Mouse (Mus musculus): ENCODE measurements around the gene Spi1.
A peak's percentile ranks its signal among the peaks of the same experiment; 100 is the strongest.
"Not testable (repeated sequence)": the region's sequence is repeated elsewhere in the genome, so short reads cannot be mapped to it uniquely, and the experiment has no call there.

Gene Spi1

DNA sequence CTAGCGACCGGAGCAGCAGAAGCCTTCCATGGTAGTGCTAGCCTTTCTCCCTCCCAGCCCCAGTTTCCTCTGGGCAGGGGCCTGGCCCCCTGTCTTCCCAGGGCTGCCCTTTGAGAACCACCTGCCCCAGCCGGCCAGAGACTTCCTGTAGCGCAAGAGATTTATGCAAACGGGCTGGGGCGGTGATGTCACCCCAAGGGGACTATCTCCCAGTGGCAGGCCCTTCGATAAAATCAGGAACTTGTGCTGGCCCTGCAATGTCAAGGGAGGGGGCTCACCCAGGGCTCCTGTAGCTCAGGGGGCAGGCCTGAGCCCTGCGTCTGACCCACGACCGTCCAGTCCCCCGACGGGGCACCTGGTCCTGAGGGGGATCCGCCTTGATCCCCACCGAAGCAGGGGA is 14.3 kb downstream of the Spi1 start:
- DNase-seq (ENCODE audit: low spot score in 2 of 2) = peak; percentile 59 to 65

DNA sequence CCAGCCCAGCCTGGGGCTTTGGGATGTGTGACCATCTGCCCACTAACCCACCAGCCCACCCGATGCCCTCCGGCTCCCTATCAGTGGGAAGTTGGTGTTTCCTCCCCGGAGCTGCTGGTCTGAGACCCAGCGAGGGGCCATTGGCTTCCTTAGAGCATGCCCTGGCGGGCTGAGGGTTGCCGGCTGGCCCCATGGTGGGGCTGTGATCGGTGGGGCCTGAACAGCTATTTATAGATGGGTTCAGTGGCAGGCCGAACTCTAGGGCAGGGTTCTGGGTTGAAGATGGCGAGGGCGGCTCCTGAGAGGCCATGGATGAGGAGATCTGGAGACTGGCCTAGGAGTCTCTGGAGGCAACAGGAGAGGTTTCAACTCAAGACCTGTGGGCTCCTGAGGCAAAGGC is 14.8 kb downstream of the Spi1 start:
- DNase-seq (ENCODE audit: low spot score in 2 of 2) = no peak

DNA sequence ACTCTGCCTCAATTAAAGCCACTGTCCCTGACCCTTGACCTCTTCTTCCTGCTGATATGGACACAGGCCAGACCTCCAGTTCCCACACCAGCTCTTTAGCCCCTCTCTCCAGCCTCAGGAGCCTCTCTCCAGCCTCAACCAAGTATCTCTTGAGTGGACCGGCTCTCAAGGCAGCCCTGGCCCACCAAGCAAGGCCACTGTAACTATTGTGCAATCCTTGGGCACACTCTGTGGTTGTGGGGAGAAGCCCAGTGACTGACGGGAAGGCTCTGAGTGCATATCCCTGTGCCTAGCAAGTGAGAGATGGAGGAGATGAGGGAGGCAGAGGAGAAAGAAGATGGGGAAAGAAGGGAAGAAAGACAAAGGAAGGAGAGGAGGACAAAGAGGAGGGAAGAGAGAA is 16.0 kb downstream of the Spi1 start:
- DNase-seq (ENCODE audit: low spot score in 2 of 2) = no peak

DNA sequence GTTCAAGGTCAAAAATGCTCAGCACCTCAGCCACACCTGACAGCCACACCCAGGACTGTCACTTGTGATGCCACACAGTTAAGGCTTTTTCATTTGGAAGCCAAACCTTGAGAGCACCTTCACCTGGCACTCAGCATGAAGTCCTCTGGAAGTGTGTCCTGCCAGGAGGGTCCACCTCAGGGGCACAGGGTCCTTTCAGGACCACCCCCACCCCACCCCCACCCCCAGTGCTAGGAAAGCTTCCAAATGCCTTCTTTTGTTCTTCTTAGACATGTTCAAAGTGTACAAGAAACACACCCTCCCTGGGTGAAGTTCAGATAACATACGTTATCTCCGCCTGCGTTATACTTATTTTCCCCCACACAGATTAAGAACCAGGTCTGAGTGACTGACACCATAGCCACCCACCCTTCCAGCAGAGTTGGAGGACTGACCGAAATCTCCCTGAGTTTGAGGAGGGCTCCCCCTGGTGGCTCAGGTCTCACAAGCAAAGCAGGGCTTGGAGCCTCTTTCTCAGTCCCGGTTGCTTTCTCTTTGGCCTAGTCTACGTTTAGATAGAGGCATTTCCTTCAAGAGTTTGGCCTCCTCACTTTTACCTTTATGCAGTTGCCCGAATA is 19.0 kb downstream of the Spi1 start:
- DNase-seq (ENCODE audit: low spot score in 2 of 2) = peak; percentile 84 to 94

DNA sequence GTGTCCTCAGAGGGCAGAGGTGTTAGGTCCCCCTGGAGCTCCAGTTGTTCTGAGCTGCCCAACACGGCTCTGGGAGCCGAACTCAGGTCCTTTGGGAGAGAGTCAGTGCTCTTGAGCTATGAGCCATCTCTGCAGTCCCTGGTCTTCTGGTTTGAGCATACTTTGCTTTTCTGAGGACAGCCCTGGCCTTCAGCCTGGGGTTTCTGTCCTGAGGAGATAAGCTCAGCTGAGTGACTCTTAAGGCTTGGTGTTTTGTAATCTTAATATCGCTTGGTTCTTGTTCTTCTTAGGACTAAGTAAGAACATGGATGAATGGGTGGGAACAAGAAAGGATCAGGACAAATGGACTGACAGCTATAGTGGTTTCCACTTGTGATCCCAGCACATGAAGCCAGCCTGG is 26.0 kb downstream of the Spi1 start:
- DNase-seq (ENCODE audit: low spot score in 2 of 2) = no peak

DNA sequence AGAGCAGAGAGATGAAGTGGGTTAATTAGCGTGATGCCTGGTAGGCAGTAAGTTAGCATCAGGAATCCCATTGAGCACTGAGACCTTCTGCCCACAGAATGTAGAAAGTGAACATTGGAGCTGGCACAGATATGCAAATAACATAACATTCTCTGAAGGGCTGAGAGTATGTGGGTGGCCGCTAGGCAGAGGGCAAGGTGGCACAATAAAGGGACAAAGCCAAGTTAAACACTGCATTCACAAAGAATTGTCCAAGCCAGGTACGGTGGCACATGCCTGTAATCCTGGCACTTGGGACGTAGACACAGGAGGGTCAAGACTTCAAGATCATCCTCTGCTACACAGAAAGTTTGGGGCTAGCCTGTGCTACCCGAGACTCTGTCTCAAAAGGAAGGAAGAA is 27.1 kb downstream of the Spi1 start:
- no peak for DNase-seq (ENCODE audit: low spot score in 2 of 2)

DNA sequence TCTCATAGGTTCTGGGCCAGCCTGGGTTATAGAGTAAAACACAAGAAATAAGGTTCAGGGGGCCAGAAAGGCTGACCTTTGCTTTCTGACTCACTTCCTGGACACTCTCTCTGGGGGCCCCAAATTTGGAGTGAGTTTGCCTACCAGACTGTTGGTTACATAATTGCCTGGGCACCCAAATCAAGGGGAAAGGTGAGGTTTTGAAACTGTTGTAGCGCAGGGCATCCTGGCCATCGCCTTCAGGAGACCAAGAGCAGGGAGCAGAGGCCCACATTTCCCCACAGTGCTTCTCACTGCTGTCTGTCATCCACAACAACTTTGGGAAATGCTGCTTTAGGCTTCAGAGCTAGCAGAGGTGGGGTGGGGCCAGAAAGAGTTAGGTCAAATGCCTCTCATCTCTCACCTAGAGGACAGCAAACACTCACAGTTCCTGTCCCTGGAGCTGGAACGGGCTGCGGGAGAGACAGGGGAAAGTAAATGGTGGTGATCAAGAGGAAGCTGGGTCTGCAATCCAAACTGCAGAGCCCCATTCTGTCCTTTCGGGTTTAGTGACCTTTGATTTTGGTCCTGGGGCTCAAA is 27.7 kb downstream of the Spi1 start:
- no peak for DNase-seq (ENCODE audit: low spot score in 2 of 2)

DNA sequence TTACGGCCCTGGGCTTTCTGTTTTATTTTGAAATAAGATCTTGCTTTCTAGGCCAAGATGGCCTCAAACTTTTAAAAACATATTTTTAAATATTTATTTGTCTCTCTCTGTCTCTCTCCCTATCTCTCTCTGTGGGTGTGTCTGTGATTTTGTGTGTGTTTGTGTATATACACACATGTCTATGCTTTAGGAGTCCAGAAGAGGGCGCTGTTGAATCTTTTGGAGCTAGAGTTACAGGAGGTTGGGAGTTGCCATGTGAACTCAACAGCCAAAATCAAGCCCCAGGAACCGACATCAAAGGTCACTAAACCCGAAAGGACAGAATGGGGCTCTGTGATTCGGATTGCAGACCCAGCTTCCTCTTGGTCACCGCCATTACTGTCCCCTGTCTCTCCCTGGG is 28.2 kb downstream of the Spi1 start:
- DNase-seq (ENCODE audit: low spot score in 2 of 2) = no peak

DNA sequence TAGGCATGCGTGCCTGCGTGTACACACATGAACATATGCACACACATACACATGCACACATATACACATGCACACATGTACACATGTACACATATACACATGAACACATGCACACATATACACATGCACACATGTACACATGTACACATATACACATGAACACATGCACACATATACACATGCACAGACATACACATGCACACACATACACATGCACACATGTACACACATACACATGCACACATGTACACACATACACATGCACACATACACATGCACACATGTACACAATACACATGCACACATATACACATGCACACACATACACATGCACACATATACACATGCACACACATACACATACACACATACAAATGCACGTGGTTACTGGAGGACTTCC is 29.6 kb downstream of the Spi1 start:
- DNase-seq (ENCODE audit: low spot score in 2 of 2) = not testable (repeated sequence)

DNA sequence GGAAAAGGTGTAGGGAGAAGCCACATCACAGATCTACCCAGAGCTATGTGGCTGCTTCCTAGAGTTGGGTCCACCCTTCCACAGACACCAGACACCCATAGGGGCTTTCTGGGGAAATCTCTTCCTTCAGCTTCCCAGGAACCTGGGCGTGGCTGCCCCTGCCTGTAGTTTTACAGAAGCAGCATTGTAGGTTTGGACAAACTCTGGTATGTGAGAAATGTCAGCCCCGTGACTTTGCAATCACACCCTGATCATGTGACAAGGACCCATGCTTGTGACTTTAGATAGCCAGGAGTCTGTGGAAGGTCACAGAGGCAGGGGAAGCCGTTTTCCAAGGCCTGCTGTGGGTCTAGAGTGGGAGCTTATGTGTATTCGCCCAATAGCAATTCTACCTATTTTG is 30.3 kb downstream of the Spi1 start:
- DNase-seq (ENCODE audit: low spot score in 2 of 2) = no peak

DNA sequence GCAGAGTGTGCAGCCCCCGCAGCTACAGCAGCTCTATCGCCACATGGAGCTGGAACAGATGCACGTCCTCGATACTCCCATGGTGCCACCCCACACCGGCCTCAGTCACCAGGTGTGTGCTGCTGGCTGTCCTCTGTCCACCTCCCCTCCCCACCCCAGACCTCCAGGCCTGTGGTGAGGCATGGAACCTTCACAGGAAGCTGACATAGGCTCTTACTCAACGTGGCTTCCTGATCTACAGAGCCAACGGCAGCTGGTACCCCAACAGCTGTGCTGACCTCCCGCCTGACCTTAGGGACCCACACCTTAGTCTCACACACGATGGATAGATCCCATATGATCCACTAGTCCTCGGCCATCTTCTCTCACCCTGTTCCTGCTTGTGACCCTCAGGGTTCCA is 31.1 kb downstream of the Spi1 start:
- no peak for DNase-seq (ENCODE audit: low spot score in 2 of 2)

DNA sequence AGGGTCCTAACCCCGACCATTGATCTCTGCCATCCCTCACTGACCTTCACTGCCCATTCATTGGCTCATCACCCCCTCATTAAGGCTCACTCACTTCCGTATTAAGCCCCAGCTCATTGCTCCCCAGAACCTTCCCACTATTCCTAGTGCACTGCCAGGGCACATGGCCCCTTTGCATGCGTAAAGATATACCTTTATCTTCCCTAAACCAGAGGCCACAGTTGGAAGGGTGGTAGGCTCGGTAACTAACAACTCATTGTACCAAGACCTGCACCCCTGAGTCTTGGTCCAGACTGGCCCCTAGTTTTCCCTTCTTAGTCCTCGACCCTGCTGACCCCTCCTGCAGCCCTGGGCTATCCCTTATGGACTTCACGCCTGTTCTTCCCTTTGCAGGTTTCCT is 31.7 kb downstream of the Spi1 start:
- DNase-seq (ENCODE audit: low spot score in 2 of 2) = no peak

DNA sequence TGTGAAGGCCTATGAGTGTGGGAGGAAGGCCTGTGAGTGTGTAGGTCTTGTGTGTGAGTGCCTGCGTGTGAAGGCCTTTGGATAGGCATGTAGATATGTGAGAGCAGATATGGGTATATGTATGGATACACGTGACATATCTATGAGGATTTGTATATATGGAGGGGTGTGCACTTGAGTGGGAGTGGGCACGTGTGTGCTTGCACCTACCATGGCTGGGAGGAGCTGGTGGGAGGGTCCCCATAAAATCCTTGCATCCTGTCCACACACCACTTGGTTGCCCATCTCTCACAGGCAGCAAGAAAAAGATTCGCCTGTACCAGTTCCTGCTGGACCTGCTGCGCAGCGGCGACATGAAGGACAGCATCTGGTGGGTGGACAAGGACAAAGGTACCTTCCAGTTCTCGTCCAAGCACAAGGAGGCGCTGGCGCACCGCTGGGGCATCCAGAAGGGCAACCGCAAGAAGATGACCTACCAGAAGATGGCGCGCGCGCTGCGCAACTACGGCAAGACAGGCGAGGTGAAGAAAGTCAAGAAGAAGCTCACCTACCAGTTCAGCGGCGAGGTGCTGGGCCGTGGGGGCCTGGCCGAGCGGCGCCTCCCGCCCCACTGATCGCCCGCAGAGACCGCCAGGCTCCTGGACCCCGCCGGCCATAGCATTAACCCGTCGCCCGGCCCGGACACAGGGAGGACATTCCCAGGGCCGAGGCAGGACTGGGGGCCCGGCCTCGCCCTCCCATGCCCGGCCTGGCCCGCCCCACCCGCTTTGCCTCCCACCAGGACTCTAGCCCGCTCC is 32.8 kb downstream of the Spi1 start:
- DNase-seq (ENCODE audit: low spot score in 2 of 2) = peak; percentile 85 to 91

DNA sequence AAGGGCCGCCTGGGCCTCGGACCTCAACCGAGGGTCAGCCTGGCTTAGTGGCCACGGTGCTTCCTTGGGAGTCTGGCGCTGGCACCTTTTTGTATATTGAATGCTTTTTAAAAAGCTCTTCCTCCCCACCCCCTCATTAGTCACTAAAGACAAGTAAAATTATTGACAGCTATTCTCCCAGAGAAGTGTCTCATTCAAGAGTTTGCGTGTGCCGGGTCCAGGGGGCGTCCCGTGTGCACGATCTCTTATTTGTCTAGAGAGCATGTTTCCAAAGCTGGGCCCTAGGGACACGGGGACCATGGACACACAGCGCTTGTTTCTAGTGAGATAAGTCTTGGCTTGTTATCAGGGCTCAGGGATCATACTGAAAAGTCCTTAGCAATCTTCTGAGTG is 33.4 kb downstream of the Spi1 start:
- no peak for DNase-seq (ENCODE audit: low spot score in 2 of 2)

DNA sequence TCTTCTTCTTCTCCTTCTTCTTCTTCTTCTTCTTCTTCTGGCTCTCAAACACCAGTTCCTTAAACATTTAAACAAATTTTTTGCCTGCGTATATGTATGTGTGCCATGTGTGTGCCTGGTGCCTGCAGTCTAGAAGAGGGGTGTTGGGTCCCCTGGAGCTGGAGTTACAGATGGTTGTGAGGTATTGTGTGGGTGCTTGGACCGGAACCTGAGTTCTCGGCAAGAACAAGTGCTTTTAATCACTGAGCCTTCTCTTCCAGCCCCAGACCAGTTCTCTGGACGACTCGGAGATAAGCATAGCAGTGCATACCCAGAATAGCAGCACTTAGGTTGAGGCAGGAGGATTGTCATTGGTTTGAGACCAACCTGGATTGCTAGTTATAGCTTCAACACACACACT is 34.7 kb downstream of the Spi1 start:
- no peak for DNase-seq (ENCODE audit: low spot score in 2 of 2)

DNA sequence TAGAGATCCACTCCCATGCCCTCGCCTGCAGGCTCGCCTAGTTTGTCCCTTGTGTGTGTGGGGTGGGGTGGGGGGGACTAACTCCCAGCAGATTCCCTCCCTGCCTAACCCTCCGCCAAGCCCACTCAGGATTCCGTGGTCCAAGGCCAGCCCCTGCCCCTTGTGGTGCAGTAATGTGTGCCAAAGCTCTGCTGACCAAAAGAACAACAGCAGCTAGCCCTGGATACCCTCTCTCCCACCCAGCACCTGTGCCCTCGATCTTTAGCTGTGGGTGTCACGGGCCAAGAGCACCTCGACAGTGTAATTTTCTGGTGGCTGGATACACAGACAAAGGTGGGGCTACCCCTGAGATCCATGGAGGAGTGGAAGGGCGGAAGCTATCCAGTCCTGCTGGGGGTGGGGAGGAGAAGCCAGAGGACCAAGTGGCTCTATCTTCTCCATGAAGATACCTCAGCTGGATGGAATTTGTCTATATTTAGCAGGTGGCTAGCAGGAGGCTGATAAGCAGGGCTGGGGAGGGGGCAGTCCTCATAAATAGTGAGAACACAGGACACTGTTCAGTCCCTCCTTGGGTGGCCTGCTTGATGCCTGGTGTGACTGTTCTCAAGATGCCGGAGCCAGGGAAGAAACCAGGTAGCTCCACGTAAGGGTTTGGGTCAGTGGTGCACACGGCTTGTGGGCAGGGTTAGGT is 35.5 kb downstream of the Spi1 start, which contains the start of gene Mybpc3:
Gene Mybpc3, plus strand, starts transcription at position 560 of the 691 bp plus-strand sequence.
- DNase-seq (ENCODE audit: low spot score in 2 of 2) = no peak

DNA sequence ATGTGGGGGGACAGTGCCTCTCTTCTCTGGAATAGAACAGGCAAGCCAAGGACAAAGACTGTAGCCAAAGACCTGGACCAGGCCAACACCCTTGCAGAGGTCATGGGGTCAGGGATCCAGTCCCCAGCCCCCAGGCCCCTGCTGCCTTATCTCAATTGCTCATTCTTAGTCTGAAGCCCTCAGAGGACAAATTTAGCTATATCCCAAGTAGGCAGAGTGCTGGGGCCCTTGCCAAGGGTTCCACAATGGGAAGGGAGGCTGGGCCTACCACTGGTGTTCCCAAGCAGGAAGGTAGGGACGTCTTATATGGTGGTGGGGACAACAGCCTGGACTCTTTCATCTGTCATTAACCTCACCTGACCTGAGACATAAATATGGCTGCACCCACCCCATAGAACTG is 36.5 kb downstream of the Spi1 start:
- DNase-seq (ENCODE audit: low spot score in 2 of 2) = no peak

DNA sequence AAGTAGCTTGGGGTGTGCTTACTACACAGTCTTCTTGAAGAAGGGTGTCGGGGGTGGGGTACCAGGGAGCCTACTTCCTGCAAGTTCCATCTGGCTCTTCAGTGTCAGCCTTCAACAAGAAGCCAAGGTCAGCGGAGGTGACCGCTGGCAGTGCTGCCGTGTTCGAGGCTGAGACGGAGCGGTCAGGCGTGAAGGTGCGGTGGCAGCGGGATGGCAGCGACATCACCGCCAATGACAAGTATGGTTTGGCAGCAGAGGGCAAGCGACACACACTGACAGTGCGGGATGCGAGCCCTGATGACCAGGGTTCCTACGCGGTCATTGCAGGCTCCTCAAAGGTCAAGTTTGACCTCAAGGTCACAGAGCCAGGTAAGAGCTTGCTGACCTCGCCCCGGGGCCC is 36.9 kb downstream of the Spi1 start:
- no peak for DNase-seq (ENCODE audit: low spot score in 2 of 2)

DNA sequence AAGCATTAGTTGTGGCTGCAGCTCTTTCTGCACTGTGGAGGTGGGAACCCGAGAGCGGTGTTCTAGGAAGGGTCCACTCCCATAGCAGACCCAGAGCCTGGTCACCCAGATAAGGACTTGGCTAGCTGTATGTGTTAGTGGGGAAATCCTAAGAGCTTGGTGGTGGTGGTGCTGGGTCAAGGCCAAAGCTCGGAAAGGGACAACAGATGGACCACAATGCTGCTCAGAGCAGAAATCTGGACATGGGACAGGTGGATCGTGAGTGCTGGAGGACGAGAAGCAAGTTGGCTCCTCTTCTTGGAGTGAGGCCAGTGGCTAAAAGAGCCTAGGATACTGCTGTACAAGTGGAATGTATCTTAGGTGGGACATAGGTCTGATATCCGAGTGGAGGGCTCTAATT is 37.4 kb downstream of the Spi1 start:
- no peak for DNase-seq (ENCODE audit: low spot score in 2 of 2)

DNA sequence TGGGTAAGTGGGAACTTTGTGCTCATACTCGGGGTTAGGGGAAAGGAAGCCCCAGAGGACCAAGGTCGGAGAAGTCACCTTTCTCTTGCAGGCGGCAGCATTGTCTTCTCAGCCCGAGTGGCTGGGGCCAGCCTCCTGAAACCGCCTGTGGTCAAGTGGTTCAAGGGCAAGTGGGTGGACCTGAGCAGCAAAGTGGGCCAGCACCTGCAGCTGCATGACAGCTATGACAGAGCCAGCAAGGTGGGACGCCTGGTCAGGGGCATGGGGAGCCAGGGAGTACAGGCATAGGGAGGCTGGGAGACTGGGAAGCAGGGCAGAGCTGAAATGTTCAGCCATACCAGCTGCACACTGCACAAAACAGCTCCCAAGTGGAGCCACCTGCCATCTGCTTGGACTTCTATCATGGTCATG is 38.1 kb downstream of the Spi1 start:
- no peak for DNase-seq (ENCODE audit: low spot score in 2 of 2)

DNA sequence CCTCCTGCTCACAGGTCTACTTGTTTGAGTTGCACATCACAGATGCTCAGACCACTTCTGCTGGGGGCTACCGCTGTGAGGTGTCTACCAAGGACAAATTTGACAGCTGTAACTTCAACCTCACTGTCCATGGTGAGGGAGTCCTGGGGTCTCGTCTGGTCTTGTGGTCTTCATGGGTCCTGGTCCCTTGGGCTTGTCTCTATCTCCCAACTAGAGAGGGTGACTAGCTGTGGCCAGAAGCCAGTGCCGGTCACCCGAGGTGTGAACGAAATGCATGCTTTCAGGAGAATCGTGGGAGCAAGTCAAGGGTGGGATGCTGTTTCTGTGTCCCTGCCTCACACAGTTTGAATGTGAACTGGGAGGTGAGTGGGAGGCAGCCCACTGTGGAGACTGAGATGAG is 38.8 kb downstream of the Spi1 start:
- no peak for DNase-seq (ENCODE audit: low spot score in 2 of 2)

DNA sequence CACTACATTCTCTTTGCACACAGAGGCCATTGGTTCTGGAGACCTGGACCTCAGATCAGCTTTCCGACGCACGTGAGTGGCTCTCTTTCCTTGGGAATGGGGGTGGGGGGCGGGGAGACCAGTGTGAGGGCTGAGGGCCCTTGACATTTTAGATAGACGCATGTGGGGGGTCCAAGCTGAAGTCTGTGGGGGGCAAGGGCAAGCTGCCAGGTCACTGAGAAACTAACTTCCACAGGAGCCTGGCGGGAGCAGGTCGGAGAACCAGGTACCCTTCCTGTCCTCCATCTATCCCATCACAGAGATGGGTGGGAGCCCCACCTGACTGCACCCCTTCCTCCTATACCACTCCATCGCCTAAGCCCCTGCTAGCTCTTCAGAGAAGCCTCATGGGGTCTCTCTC is 39.3 kb downstream of the Spi1 start:
- no peak for DNase-seq (ENCODE audit: low spot score in 2 of 2)

DNA sequence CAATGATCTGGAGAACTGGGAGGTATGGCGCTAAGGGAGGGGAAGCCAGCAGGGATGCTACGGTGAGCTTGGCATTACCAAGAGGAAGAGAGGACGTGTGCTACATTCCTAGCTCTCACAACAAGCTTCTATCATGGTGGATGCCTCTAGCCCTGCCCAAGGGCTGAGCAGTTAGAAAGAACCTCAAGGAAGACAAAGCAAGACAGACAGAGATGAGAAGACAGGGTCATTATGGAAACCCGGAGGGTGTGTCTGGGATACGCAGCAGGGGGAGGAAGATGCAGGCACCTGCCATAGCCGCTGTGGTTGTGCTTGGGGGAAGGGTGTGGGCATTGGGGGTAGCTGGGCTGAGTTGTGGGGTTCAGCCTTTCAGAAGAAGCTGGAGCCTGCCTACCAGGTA is 41.3 kb downstream of the Spi1 start:
- no peak for DNase-seq (ENCODE audit: low spot score in 2 of 2)

All from right cerebral cortex, postnatal 10 days (tissue).